Mouse (Mus musculus) liver, embryonic 11.5 days (tissue): ENCODE measurements around the gene Pip5kl1. TPM values are rescaled to one million over a fixed set of nuclear protein-coding genes. Genes with fewer than 3 reads are reported as not detected.

ENCODE experiments used
- ATAC-seq: fragments of 200-750 bp; cut with Nextera tagmentation; replicated peaks from 2 replicates; pipeline ENCODE4 v1.8.0; 2017; ENCODE audit warnings: moderate number of reproducible peaks, mild to moderate bottlenecking, moderate TSS enrichment, moderate library complexity; ENCODE audit not compliant: low FRiP score
- DNase-seq: peaks from one replicate; pipeline ENCODE4 v3.0.0-alpha.2; 2017; ENCODE audit warnings: low spot score
- H3K27ac ChIP-seq: fragments of 300-500 bp; sonication (generic); 2 replicates; pipeline ENCODE4 v1.5.1; 2014; ENCODE audit warnings: mild to moderate bottlenecking, low read depth, low read length, control low read depth
- H3K27me3 ChIP-seq: fragments of 300-500 bp; sonication (generic); replicated peaks from 2 replicates; pipeline ENCODE4 v1.6.1; 2014; ENCODE audit warnings: low read length, mixed read lengths; ENCODE audit not compliant: control insufficient read depth, insufficient read depth
- H3K36me3 ChIP-seq: fragments of 300-500 bp; sonication (generic); 2 replicates; pipeline ENCODE4 v1.6.1; 2014; ENCODE audit warnings: mild to moderate bottlenecking, low read length, moderate library complexity, mixed read lengths; ENCODE audit not compliant: control insufficient read depth, insufficient read depth
- H3K4me1 ChIP-seq: fragments of 300-500 bp; sonication (generic); replicated peaks from 2 replicates; pipeline ENCODE4 v1.6.1; 2014; ENCODE audit warnings: low read length, mixed read lengths; ENCODE audit not compliant: control insufficient read depth, insufficient read depth
- H3K4me2 ChIP-seq: fragments of 300-500 bp; sonication (generic); 2 replicates; pipeline ENCODE4 v1.6.1; 2014; ENCODE audit warnings: mild to moderate bottlenecking, control low read depth, moderate library complexity
- H3K4me3 ChIP-seq: fragments of 300-500 bp; sonication (generic); 2 replicates; pipeline ENCODE4 v1.5.1; 2014; ENCODE audit warnings: low read depth, low read length, control low read depth
- H3K9ac ChIP-seq: fragments of 300-500 bp; sonication (generic); 2 replicates; pipeline ENCODE4 v1.6.1; 2014; ENCODE audit warnings: low read depth, low read length, control low read depth
- H3K9me3 ChIP-seq: fragments of 300-500 bp; sonication (generic); 2 replicates; pipeline ENCODE4 v1.6.1; 2016; ENCODE audit warnings: low read length, inconsistent platforms, mixed read lengths; ENCODE audit not compliant: control insufficient read depth
- WGBS: fragments of 180-500 bp; shearing (Covaris S2); extraction: QIAGEN DNeasy Blood & Tissue Kit; methylation state at CpG from one replicate; pipeline ENCODE4 v1.1.7; 2014; 5-methylcytosine and 5-hydroxymethylcytosine counted together
- polyA plus RNA-seq: library from polyadenylated mRNA; unstranded; fragments of >200 nt; fragmentation: Nextera tagmentation; extraction: Ambion mirVana; gene quantifications from 2 replicates; pipeline ENCODE4 v1.2.1, GENCODE M21; 2014

Gene Pip5kl1
- polyA plus RNA-seq, 1 experiment from 2014 or later = 0.48 TPM

DNA sequence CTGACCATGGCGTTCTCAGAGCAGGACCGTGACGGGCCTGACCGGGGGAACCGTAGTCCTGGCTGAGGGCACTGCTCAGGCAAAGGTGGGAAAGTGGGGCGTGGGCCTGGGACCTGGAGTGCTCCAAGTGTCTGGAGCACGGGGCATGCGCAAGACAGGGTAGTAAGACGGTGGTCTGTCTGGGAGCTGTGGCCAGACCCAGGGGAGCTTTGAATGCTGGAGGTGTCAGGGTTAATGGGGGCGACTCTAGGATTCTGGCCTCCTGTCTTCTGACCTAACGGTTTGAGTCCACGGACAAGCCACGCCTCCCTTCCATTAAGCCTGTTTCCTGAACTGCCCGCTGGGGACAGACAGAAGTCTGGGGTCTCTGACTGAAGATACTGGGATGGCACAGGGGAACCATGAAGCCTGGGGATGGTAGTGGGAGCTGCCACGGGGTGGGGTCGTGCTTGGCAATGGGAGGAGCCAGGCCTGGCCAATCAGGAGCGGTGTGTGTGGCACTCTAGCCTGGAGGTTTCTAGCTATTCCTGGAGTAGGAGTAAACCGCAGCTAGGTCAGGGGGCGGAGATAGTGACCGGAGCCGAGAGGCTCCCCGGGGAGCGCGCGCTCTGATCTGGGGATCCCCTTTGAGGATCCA is 33.7 kb downstream of the Pip5kl1 start:
- H3K36me3 ChIP-seq = peaks cover 3% of the 10 kb centered on the region; the same call in 1 of the 2 replicates
- H3K4me1 ChIP-seq = peaks cover 47% of the 10 kb centered on the region
- DNase-seq (peak; percentile 84), ATAC-seq (peak; percentile 78)
- H3K4me2 ChIP-seq = peak overlapping the region; percentile 96
- H3K9ac ChIP-seq = peak overlapping the region; percentile 83
- no peaks in the 10 kb centered on the region for H3K9me3 ChIP-seq
- H3K27ac ChIP-seq = peak overlapping the region; percentile 77
- H3K4me3 ChIP-seq = peak overlapping the region; percentile 87
- 3% methylated on average over 25 of the region's 25 CpGs for WGBS
- H3K27me3 ChIP-seq = no peaks in the 10 kb centered on the region

DNA sequence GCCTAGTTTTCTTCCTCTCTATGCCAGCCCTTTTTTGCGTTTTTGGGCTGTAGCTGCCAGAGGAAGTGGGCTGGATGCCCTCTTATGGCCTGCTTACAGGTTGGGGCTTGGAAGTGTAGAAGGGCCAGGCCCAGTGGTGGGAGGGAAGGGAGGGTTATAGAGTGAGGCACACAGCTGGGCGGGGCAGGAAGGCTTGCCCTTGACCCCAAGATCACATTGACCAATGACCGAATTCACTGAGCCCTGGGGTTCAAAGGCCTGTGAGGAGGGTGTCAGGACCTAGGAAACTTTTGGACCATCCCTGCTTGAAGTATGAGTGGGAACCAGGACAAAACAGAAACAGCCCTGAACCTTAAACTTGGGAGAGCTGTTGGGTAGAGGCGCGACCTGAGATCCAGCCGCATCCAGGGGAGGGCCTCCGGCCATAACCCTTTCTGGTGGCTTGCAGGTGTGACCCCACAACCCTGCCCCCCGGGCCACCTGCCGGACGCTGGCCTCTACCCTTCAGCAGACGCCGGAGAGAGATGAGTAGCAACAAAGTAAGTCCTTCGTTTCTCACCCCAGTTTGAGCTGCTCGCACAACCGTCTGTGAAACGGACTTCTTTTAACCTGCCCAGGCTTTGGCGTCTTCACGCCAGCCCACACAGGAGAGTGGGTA is 34.3 kb downstream of the Pip5kl1 start:
- H3K27ac ChIP-seq = peak overlapping the region; percentile 77
- H3K9ac ChIP-seq = peak overlapping the region; percentile 83
- H3K4me3 ChIP-seq = peak overlapping the region; percentile 87
- ATAC-seq (peak; percentile 48), DNase-seq (no peak)
- H3K9me3 ChIP-seq = no peaks in the 10 kb centered on the region
- peak overlapping the region; percentile 96 for H3K4me2 ChIP-seq
- peaks cover 47% of the 10 kb centered on the region for H3K4me1 ChIP-seq
- peaks cover 3% of the 10 kb centered on the region; the same call in 1 of the 2 replicates for H3K36me3 ChIP-seq
- WGBS = 38% methylated on average over 18 of the region's 18 CpGs
- H3K27me3 ChIP-seq = no peaks in the 10 kb centered on the region

DNA sequence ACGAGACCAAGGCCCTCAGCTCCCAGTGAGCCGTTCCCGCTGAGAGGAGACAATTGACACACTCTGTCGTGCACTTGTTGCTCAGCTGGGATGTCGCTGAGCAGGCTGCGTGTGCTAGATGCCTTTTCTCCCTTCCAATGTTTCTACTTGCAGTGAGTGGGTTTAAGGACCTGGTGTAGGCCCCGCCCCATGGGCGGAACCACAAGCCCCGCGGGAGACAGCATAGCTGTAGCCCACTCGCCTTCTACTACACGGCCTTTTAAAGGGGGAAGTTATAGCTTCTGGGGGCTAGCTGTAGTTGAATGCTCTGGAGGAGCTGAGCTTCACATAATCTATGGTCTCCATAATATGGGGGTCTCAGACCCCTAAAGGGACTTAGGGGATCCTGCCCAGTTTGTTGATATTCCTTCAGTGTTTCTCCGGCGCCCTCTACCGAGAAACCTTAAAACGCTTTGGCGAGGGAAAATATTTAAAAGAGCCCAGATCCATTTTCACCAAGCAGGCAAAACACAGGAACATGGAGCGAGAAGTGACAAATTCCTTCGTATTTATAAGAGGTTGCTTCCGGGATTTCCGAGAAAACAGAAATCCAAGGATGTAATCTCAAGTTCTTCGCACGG is 36.1 kb downstream of the Pip5kl1 start:
- Histone ChIP-seq H3K9me3 (no peaks in the 10 kb centered on the region), H3K27ac (peak overlapping the region; percentile 50), H3K4me3 (peak overlapping the region; percentile 50), H3K4me2 (peak overlapping the region; percentile 76), H3K36me3 (peaks cover 15% of the 10 kb centered on the region), H3K4me1 (peaks cover 39% of the 10 kb centered on the region), H3K27me3 (no peaks in the 10 kb centered on the region), H3K9ac (peak overlapping the region; percentile 44; the same call in 1 of the 2 replicates)
- no peak for DNase-seq
- WGBS = 18% methylated on average over 23 of the region's 23 CpGs
- ATAC-seq = no peak

DNA sequence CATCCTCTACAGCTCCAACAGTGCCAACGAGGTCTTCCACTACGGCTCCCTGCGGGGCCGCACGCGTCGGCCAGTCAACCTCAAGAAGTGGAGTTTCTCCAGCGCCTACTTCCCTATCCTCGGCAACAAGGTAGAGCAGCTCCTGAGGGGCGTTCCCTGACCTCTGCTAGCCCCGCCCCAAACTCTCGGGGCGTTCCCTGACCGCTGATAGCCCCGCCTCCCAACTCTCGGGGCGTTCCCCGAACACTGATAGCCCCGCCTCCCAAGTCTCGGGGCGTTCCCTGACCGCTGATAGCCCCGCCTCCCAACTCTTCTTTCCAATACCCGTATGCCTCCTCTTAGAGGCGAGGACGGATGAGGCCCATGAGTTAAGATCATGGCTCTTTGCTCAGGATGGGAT is 37.7 kb downstream of the Pip5kl1 start:
- peak overlapping the region; percentile 29; the same call in 1 of the 2 replicates for H3K4me2 ChIP-seq
- DNase-seq (no peak), ATAC-seq (no peak; the same call in 1 of the 2 replicates)
- no peak overlapping the region for H3K4me3 ChIP-seq
- no peaks in the 10 kb centered on the region for H3K27me3 ChIP-seq
- H3K36me3 ChIP-seq = peaks cover 24% of the 10 kb centered on the region
- no peaks in the 10 kb centered on the region for H3K9me3 ChIP-seq
- H3K27ac ChIP-seq = 0 out of 2 replicates have a peak overlapping the region, but pooled peaks have one; percentile 6
- no peak overlapping the region for H3K9ac ChIP-seq
- WGBS = 71% methylated on average over 26 of the region's 26 CpGs
- peaks cover 39% of the 10 kb centered on the region for H3K4me1 ChIP-seq

DNA sequence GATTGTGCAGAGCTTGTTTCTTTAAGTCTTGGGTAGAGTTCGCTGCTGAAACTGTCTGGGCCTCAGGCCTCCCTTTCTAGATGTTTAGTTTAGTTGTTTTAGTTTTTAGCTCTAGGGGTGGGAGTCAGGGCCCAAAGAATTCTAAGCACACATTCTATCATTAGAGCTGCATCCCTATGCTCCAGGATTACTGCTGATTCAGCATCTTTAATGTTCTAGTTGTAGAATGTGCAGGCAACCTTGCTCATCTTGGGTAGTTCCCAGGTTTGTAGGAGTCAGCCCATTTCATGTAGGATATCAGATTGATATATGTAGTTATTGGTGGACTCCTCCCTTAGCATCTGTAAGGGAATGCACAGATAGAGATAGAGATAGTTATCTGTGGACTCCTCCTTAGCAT is 42.5 kb downstream of the Pip5kl1 start:
- no peak overlapping the region for H3K4me3 ChIP-seq
- WGBS = 90% methylated on average over 1 of the region's 1 CpGs
- no peaks in the 10 kb centered on the region for H3K9me3 ChIP-seq
- H3K27me3 ChIP-seq = no peaks in the 10 kb centered on the region
- peaks cover 41% of the 10 kb centered on the region for H3K36me3 ChIP-seq
- H3K4me1 ChIP-seq = peaks cover 29% of the 10 kb centered on the region
- H3K4me2 ChIP-seq = no peak overlapping the region; the same call in 1 of the 2 replicates
- no peak overlapping the region for H3K9ac ChIP-seq
- DNase-seq (no peak), ATAC-seq (no peak)
- no peak overlapping the region for H3K27ac ChIP-seq

DNA sequence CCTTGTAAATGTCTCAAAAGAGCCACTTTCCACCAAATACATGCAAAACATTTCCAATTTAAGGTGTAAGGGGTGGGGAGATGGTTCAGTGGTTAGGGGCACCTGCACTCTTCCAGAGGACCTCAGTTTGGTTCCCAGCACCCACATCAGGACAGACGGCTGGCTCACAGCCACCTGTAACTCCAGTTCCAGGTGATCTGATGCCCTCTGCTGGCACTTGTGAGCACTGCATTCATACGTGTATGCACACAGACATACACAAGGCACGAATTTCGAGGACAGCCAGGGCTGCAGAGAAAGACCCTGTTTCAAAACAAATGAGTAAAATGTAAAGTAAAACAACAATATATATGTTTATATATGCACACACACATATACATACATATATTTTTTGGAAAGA is 43.0 kb downstream of the Pip5kl1 start:
- Histone ChIP-seq H3K36me3 (peaks cover 41% of the 10 kb centered on the region), H3K27me3 (no peaks in the 10 kb centered on the region), H3K4me2 (no peak overlapping the region), H3K4me1 (peaks cover 29% of the 10 kb centered on the region), H3K9ac (no peak overlapping the region), H3K27ac (no peak overlapping the region), H3K9me3 (no peaks in the 10 kb centered on the region), H3K4me3 (no peak overlapping the region)
- 95% methylated on average over 4 of the region's 4 CpGs for WGBS
- no peak for DNase-seq
- no peak for ATAC-seq

DNA sequence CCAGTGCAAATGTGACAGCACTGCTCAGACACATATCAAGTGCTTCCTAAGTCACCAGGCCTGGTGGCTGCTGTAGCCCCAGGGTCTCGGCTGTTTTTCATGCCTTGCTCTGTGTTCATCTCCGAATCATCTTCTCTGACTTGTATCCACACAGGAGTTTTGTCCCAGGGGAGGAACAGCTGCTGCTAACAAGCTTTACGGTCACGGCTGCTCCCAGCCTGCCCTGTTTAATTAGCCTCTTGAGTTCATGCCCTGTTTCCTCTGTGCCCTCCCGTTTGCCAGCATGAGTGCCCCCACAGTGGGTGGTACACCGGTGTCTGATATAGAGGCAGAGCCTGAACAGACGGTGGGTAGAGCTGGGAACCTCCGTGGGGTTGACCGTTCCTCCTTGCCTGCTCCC is 43.5 kb downstream of the Pip5kl1 start:
- Histone ChIP-seq H3K27me3 (no peaks in the 10 kb centered on the region), H3K9me3 (no peaks in the 10 kb centered on the region), H3K27ac (no peak overlapping the region), H3K4me1 (peaks cover 29% of the 10 kb centered on the region), H3K9ac (no peak overlapping the region), H3K4me3 (no peak overlapping the region), H3K4me2 (no peak overlapping the region), H3K36me3 (peaks cover 39% of the 10 kb centered on the region)
- WGBS = 89% methylated on average over 9 of the region's 9 CpGs
- ATAC-seq (no peak), DNase-seq (no peak)

GRCm38 (mm10) chr2:32620682-32621516 is 46.3 kb downstream of the Pip5kl1 start:
- Histone ChIP-seq H3K36me3 (peaks cover 26% of the 10 kb centered on the region), H3K27ac (peak overlapping the region; percentile 64), H3K4me1 (peaks cover 45% of the 10 kb centered on the region), H3K9me3 (no peaks in the 10 kb centered on the region), H3K9ac (0 out of 2 replicates have a peak overlapping the region, but pooled peaks have one; percentile 5), H3K27me3 (no peaks in the 10 kb centered on the region), H3K4me2 (0 out of 2 replicates have a peak overlapping the region, but pooled peaks have one; percentile 13), H3K4me3 (no peak overlapping the region)
- peak; percentile 65; the same call in 1 of the 2 replicates for ATAC-seq
- WGBS = 34% methylated on average over 4 of the region's 4 CpGs
- DNase-seq = no peak
